Mouse (Mus musculus) heart, adult 18-20 months (tissue): Measurements from ENCODE around the gene Man2b2. TPM values are rescaled to one million over a fixed set of nuclear protein-coding genes. Genes with fewer than 3 reads are reported as not detected.

Experiments
- DNase-seq, 2 experiments: peaks; one replicate each; pipeline ENCODE4 v3.0.0; 2021 to 2022; ENCODE audit warnings: mixed read lengths in 1 of 2
- total RNA-seq, 2 experiments: library from RNA; stranded (reverse); gene quantifications; 2 replicates each; pipeline ENCODE4 v1.2.3; 2021

The Man2b2 gene
- total RNA-seq, 2 experiments from 2014 or later, result 24.6 to 27.4 TPM

DNA sequence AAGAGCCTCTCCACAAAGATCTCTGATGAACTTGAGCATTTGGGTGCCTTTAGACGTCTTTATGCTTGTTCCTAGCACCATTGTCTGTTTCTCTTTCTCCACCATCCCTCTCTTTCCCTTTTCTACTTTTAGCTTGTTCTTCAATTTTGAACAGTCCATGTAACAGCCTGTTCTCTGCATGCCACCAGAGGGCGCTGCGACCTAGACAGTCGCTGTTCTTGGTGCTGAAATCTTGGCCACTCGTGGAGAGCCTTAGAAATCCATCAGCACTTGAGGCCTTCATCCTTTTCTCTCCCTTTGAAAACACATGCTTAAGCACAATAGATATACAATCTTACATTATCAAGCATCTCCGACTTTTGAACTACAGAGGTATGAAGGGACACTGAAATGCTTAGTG is 5.5 kb upstream of the Man2b2 start:
- peak; percentile 33 to 73 for DNase-seq

DNA sequence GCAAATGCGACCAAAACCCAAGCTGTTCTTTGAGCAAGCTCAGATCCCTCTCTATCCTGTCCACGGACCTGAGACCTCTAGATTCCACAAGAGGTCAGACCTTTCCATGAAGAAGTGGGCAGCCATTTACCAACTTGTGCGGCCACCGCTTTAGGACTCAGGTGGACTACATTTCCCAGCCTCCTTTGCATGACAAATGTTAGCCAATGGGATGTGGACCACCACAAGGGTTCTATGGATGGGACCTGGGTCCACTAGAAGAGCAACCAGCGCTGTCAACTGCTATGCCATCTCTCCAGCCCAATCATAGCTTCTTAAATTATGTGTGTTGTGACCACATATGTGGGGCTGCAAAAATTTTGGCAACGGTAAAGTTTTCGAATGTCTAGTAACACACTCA is 819 bp upstream of the Man2b2 start:
- DNase-seq, result no peak

DNA sequence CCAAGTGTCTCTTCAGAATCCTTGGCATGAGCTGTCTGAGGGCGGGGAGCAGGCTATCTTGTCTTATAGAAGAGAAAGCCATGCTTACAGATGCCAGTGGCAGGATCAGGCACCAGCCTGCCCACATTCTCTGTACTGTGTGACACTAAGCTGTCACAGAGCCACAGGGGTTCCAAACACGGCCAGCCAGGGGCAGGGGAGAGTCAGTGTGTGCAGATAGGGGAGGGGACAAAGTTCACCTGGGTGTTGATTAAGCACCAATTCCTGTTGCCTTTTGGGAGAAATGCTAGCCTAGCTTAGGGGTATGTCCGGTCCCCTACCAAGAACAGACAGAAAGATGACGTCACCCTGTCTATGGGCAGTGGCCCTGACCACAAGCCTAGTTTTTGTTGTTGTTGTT is 1.4 kb downstream of the Man2b2 start:
- no peak for DNase-seq

- no peak for DNase-seq
Observed at GRCm38 (mm10) chr5:36822907-36823306, 7.5 kb downstream of the Man2b2 start.

GRCm38 (mm10) chr5:36820142-36820541 is 10.3 kb downstream of the Man2b2 start:
- peak; percentile 39 to 57 for DNase-seq

DNA sequence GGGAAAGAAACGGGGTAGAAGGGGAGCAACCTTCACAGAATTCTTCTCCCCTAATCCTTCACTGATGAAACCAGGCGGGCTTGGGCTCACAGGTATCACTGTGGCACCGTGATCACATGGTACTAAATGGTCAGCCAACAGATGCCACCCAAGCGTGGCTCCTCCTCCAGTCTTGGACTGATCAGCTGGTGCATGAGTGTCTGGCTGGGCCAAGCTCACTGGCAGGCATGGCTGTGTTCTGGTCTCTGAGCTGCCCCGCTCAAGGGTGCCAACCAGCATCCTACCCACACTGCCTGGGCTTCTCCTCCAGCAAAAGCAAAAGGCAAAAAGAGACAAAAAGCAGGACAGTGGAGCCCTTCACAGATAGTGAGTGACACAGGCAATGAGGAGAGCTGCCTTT is 10.7 kb downstream of the Man2b2 start:
- DNase-seq, result no peak

DNA sequence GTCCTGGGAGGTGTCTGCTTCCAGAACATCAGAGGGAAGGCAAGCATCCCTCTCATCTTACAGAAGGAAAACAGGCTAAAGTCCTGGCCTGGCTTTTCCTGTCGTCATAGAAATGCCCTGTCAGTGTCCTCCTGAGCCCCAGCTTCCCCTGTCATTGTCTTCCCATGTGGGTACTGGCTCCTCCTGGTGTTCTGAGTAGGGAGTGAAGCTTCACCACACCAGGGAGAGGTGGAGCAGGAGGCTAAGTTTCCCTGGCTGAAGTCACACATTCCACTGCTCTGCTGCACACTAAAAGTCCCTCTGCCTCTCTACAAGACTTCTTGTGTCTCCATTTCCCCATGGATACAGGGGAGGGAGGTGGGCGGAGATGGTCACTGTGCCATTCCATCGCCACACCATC is 12.7 kb downstream of the Man2b2 start:
- DNase-seq, result no peak

- DNase-seq, result no peak
Observed at GRCm38 (mm10) chr5:36814554-36814953, 15.9 kb downstream of the Man2b2 start.

DNA sequence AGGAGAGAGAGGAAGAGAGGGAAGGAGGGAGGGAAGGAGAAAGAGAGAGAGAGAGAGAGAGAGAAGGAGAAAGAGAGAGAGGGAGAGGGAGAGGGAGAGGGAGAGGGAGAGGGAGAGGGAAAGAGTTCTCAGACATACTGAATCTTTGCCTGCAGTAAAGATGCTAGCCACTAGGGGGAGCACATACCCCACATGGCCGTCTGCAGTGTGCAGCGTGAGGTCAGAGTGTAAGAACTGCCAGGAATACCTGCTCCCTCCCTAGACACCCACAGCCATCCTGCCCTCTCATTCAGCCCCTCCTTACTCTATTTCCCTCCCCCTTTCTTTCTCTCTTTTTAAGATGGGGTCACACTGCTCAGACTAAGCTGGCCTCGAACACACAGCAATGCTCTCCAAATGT is 19.0 kb downstream of the Man2b2 start:
- DNase-seq, result peak; percentile 63 to 82

DNA sequence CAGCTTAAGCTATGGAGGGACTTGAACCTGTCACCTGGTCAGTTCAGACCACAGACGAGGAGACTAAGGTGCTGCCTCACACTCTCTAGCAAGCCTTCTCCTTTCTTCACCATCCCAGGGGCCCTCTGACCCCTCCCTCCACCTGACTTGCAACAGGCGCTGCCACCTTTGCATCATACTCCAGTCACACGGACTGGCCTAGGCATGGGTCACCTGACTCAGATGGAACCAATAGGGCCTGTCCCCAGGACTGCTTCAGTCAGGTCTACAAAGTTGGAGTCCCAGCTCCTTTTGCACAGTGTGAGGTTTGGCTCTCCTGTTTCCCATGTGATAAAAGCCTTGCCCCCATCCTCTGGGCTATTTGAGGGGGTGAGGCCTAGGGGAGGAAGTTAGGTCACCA is 19.8 kb downstream of the Man2b2 start:
- DNase-seq, result no peak

GRCm38 (mm10) chr5:36809123-36809522 is 21.3 kb downstream of the Man2b2 start:
- peak; percentile 57 to 62 for DNase-seq

GRCm38 (mm10) chr5:36807106-36807505 is 23.3 kb downstream of the Man2b2 start:
- DNase-seq, result peak; percentile 32 to 49

- no peak for DNase-seq
Observed at GRCm38 (mm10) chr5:36797291-36797690, 33.2 kb downstream of the Man2b2 start.

DNA sequence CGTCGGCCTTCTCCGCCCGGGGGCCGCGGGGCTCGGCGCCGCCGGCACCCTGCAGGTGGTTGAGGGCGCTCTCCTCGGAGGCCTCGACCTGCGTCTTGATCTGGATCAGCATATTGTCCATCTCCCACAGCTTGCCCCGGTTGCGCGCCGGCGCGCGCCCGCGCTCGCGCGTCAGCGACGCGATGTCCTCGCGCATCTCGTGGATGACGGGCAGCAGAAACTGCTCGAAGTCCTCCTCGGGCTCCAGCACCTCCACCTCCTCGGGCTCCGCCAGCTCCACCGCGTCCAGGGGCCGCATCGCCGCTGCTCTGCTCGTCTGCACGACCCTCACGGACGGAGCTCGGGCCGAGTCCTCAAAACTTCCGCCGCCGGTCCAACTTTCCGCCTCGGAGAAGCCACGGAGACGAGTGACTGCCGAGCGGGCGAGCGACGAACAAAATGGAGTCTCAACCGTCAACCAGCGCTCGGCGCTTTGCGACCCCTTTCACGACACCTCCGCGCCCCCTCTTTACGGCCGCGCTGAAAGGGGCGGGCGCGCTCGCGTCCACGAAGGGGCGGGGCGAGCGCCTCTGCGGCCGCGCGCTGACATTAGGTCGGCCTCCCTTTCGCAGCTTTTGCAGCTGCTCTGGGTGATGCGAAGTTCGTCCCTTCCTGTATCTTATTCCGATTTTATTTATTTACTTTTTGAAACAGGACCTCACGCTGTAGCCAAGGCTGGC is 34.0 kb downstream of the Man2b2 start, which contains the start of gene Mrfap1:
TSS of gene Mrfap1 (minus strand) at position 477 of the 719 bp plus-strand sequence.
- peak; percentile 95 to 96 for DNase-seq

GRCm38 (mm10) chr5:36795647-36796295 is 34.7 kb downstream of the Man2b2 start:
- peak; percentile 78 to 80 for DNase-seq

DNA sequence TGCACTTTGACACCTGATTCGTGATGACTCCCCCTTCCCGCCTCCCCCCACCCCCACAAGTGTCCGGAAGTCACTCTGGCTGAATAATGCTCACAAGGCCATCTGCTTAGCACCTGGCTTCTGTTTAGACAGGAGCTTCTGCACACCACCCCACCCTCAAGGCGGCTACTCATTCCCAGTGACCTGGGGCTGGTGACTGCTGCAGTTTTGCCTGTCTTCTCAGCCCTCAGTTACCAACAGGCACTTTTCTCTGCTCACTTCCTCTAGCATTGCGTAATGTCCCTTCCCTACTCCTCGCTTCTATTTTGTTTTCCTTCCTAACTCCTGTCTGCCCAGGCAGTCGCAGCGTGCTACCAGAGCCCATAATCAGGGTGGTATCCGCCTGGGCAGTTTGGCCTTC is 38.6 kb downstream of the Man2b2 start:
- peak in 1 of 2 experiments; percentile 25 for DNase-seq

- no peak for DNase-seq
Observed at GRCm38 (mm10) chr5:36786052-36786451, 44.4 kb downstream of the Man2b2 start.

GRCm38 (mm10) chr5:36779512-36779911 is 50.9 kb downstream of the Man2b2 start:
- DNase-seq, result no peak

DNA sequence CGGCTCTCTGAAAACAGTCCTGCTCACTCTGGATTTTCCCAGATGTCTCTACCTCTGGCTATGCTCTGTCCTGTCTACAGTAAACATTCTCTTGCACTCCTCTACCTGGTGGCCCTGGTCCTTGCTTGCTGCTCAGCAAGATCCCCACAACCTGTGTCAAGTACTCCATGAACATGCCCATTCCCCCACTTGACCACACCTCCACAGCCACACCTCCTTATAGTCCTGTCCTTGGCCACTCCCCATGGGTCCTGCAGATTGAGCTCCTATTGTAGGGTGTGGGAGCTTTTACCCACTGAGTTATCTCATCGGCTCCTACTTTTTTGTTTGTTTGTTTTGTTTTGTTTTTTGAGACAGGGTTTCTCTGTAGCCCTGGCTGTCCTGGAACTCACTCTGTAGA is 51.6 kb downstream of the Man2b2 start:
- no peak for DNase-seq

DNA sequence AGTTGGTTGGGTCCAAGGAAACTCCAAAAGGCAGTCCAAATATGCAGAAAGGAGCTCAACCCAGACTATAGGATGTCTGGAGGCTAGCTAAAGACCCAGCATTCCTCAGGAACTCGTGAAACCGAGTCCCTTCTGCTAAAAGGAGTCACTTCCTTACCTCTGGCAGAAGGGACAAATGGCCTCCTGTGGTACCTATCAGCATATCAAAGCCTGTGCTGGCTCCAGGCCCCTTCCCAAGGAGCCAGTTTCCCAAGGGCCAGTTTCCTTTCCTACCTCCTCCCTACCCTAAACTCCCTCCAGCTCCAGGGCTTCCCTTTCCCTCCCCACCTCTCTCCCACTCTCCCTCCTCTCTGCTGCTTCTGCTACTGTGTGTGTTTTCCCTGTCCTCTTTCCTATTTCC is 53.3 kb downstream of the Man2b2 start:
- no peak for DNase-seq

- DNase-seq, result peak in 1 of 2 experiments; percentile 14
Observed at GRCm38 (mm10) chr5:36776021-36776575, 54.4 kb downstream of the Man2b2 start.

DNA sequence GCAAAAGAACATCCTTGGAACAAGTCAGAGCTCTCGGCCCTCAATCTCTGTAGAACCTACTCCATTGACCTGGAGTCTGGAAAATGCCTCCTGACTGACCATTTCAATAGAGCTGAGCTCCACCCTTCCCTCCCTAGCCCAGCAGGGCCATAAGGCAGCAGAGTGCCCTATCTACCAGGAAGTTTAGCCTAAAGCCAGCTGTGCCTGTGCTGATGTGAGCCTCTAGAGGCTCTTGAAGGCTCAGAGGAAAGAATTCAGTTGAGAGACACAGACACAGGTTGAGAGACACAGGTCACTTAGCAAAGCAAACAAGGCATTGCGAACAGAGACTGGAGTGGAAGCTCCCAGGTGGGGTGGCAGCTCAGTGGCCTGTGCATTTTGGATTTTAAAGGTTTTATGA is 55.1 kb downstream of the Man2b2 start:
- DNase-seq, result no peak

- no peak for DNase-seq
Observed at GRCm38 (mm10) chr5:36772586-36772985, 57.9 kb downstream of the Man2b2 start.

DNA sequence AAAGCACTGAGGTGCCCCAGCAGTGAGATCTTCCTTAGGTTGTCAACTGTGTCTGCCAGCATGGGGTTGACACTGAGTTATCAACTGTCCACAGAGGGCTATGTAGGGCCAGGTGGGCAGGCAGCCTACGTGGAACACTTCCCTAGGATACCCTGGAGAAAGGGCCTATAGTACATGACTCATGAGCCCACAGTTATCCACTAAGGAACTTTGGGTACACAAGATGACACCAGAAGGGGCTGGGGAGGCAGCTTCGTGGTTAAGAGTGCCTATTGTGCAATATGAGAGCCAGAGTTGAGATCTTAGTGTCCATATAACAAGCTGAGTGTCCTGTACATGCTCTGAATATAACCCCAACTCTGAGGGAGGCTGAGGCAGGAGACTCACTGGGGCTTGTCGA is 60.9 kb downstream of the Man2b2 start:
- DNase-seq, result no peak
